Mouse (Mus musculus): ENCODE results near the gene Pik3r1. TPM values are rescaled to one million over a fixed set of nuclear protein-coding genes. Genes with fewer than 3 reads are reported as not detected.

Gene Pik3r1
- polyA plus RNA-seq, 1 experiment from 2014 or later: 18.0 TPM

- WGBS (ENCODE audit: insufficient replicate concordance): 35% methylated on average over 17 of the region's 17 CpGs
- peak overlapping the region; percentile 79 for H3K4me3 ChIP-seq (replicated peaks)
- H3K36me3 ChIP-seq: peaks cover 26% of the 10 kb centered on the region
- no peaks in the 10 kb centered on the region for H3K27me3 ChIP-seq
- ATAC-seq (ENCODE audit: low read depth) (peak; percentile 75), DNase-seq (peak; percentile 70)
- peak overlapping the region; percentile 95 for H3K4me2 ChIP-seq
- peak overlapping the region; percentile 92 for H3K27ac ChIP-seq
- peak overlapping the region; percentile 89 for H3K9ac ChIP-seq
- peaks cover 60% of the 10 kb centered on the region for H3K4me1 ChIP-seq (replicated peaks)
- no peaks in the 10 kb centered on the region for H3K9me3 ChIP-seq (replicated peaks)
Measured at GRCm38 (mm10) chr13:101692239-101692784, 75.7 kb downstream of the Pik3r1 start.

GRCm38 (mm10) chr13:101691669-101692068 is 76.3 kb downstream of the Pik3r1 start:
- DNase-seq (no peak), ATAC-seq (ENCODE audit: low read depth) (no peak)
- H3K27ac ChIP-seq: peak overlapping the region; percentile 92
- H3K4me2 ChIP-seq: peak overlapping the region; percentile 95
- H3K4me3 ChIP-seq (replicated peaks): peak overlapping the region; percentile 79
- no peaks in the 10 kb centered on the region for H3K9me3 ChIP-seq (replicated peaks)
- WGBS (ENCODE audit: insufficient replicate concordance): 67% methylated on average over 6 of the region's 6 CpGs
- no peaks in the 10 kb centered on the region for H3K27me3 ChIP-seq
- peak overlapping the region; percentile 89 for H3K9ac ChIP-seq
- H3K4me1 ChIP-seq (replicated peaks): peaks cover 57% of the 10 kb centered on the region
- H3K36me3 ChIP-seq: peaks cover 33% of the 10 kb centered on the region

GRCm38 (mm10) chr13:101690911-101691655 is 76.9 kb downstream of the Pik3r1 start:
- DNase-seq (no peak), ATAC-seq (ENCODE audit: low read depth) (no peak)
- H3K4me2 ChIP-seq: peak overlapping the region; percentile 95
- H3K4me3 ChIP-seq (replicated peaks): peak overlapping the region; percentile 79
- H3K36me3 ChIP-seq: peaks cover 38% of the 10 kb centered on the region
- peaks cover 51% of the 10 kb centered on the region for H3K4me1 ChIP-seq (replicated peaks)
- no peaks in the 10 kb centered on the region for H3K9me3 ChIP-seq (replicated peaks)
- H3K27me3 ChIP-seq: no peaks in the 10 kb centered on the region
- peak overlapping the region; percentile 92 for H3K27ac ChIP-seq
- WGBS (ENCODE audit: insufficient replicate concordance): 64% methylated on average over 10 of the region's 10 CpGs
- H3K9ac ChIP-seq: peak overlapping the region; percentile 89

GRCm38 (mm10) chr13:101690167-101690566 is 77.8 kb downstream of the Pik3r1 start:
- DNase-seq: no peak
- whole genome bisulfite sequencing (ENCODE audit: insufficient replicate concordance): 83% methylated on average over 6 of the region's 6 CpGs

GRCm38 (mm10) chr13:101686256-101686655 is 81.8 kb downstream of the Pik3r1 start:
- no peaks in the 10 kb centered on the region for H3K9me3 ChIP-seq (replicated peaks)
- 94% methylated on average over 13 of the region's 13 CpGs for WGBS (ENCODE audit: insufficient replicate concordance)
- H3K4me2 ChIP-seq: no peak overlapping the region
- H3K9ac ChIP-seq: no peak overlapping the region
- H3K4me3 ChIP-seq (replicated peaks): no peak overlapping the region
- peaks cover 13% of the 10 kb centered on the region for H3K4me1 ChIP-seq (replicated peaks)
- no peaks in the 10 kb centered on the region for H3K27me3 ChIP-seq
- peaks cover 83% of the 10 kb centered on the region for H3K36me3 ChIP-seq
- no peak for DNase-seq
- ATAC-seq (ENCODE audit: low read depth): no peak
- no peak overlapping the region for H3K27ac ChIP-seq

More at GRCm38 (mm10) chr13:101690167-101690566, 77.8 kb downstream of the Pik3r1 start:
- no peaks in the 10 kb centered on the region for H3K27me3 ChIP-seq
- ATAC-seq (ENCODE audit: low read depth): no peak
- H3K9ac ChIP-seq: peak overlapping the region; percentile 89
- H3K4me2 ChIP-seq: peak overlapping the region; percentile 95
- H3K36me3 ChIP-seq: peaks cover 48% of the 10 kb centered on the region
- no peaks in the 10 kb centered on the region for H3K9me3 ChIP-seq (replicated peaks)
- H3K27ac ChIP-seq: peak overlapping the region; percentile 54
- H3K4me3 ChIP-seq (replicated peaks): peak overlapping the region; percentile 79
- H3K4me1 ChIP-seq (replicated peaks): peaks cover 44% of the 10 kb centered on the region

- Histone ChIP-seq H3K9ac (no peak overlapping the region), H3K27me3 (no peaks in the 10 kb centered on the region), H3K36me3 (peaks cover 81% of the 10 kb centered on the region), H3K4me1 (replicated peaks) (peaks cover 5% of the 10 kb centered on the region), H3K4me3 (replicated peaks) (no peak overlapping the region), H3K9me3 (replicated peaks) (no peaks in the 10 kb centered on the region), H3K27ac (no peak overlapping the region), H3K4me2 (no peak overlapping the region)
- DNase-seq (no peak), ATAC-seq (ENCODE audit: low read depth) (no peak)
- 88% methylated on average over 14 of the region's 14 CpGs for WGBS (ENCODE audit: insufficient replicate concordance)
Measured at GRCm38 (mm10) chr13:101684706-101685105, 83.3 kb downstream of the Pik3r1 start.

GRCm38 (mm10) chr13:101682378-101682777 is 85.6 kb downstream of the Pik3r1 start:
- DNase-seq (no peak), ATAC-seq (ENCODE audit: low read depth) (no peak)
- H3K27me3 ChIP-seq: no peaks in the 10 kb centered on the region
- H3K36me3 ChIP-seq: peaks cover 61% of the 10 kb centered on the region
- 49% methylated on average over 4 of the region's 4 CpGs for WGBS (ENCODE audit: insufficient replicate concordance)
- H3K9ac ChIP-seq: no peak overlapping the region
- H3K9me3 ChIP-seq (replicated peaks): no peaks in the 10 kb centered on the region
- no peak overlapping the region for H3K27ac ChIP-seq
- peaks cover 23% of the 10 kb centered on the region for H3K4me1 ChIP-seq (replicated peaks)
- H3K4me2 ChIP-seq: no peak overlapping the region
- no peak overlapping the region for H3K4me3 ChIP-seq (replicated peaks)

GRCm38 (mm10) chr13:101680083-101680482 is 87.9 kb downstream of the Pik3r1 start:
- ATAC-seq (ENCODE audit: low read depth): no peak
- H3K36me3 ChIP-seq: peaks cover 38% of the 10 kb centered on the region
- 0 out of 2 replicates have a peak overlapping the region, but pooled peaks have one; percentile 40 for H3K27ac ChIP-seq
- no peak overlapping the region for H3K4me3 ChIP-seq (replicated peaks)
- no peaks in the 10 kb centered on the region for H3K9me3 ChIP-seq (replicated peaks)
- no peak overlapping the region for H3K4me2 ChIP-seq
- DNase-seq: no peak
- H3K9ac ChIP-seq: no peak overlapping the region
- no peaks in the 10 kb centered on the region for H3K27me3 ChIP-seq
- 68% methylated on average over 1 of the region's 1 CpGs for WGBS (ENCODE audit: insufficient replicate concordance)
- H3K4me1 ChIP-seq (replicated peaks): peaks cover 23% of the 10 kb centered on the region

GRCm38 (mm10) chr13:101678984-101679383 is 89.0 kb downstream of the Pik3r1 start:
- Histone ChIP-seq H3K9me3 (replicated peaks) (no peaks in the 10 kb centered on the region), H3K27me3 (no peaks in the 10 kb centered on the region), H3K36me3 (peaks cover 27% of the 10 kb centered on the region), H3K4me3 (replicated peaks) (no peak overlapping the region), H3K27ac (peak overlapping the region; percentile 40; the same call in 1 of the 2 replicates), H3K4me1 (replicated peaks) (peaks cover 23% of the 10 kb centered on the region), H3K9ac (no peak overlapping the region), H3K4me2 (no peak overlapping the region)
- ATAC-seq (ENCODE audit: low read depth): peak; percentile 81
- WGBS (ENCODE audit: insufficient replicate concordance): 16% methylated on average over 1 of the region's 1 CpGs
- no peak for DNase-seq

- H3K4me3 ChIP-seq (replicated peaks): no peak overlapping the region
- H3K9me3 ChIP-seq (replicated peaks): no peaks in the 10 kb centered on the region
- peaks cover 20% of the 10 kb centered on the region for H3K36me3 ChIP-seq
- H3K27me3 ChIP-seq: no peaks in the 10 kb centered on the region
- H3K27ac ChIP-seq: peak overlapping the region; percentile 18; the same call in 1 of the 2 replicates
- DNase-seq: no peak
- no peak for ATAC-seq (ENCODE audit: low read depth)
- no peak overlapping the region for H3K4me2 ChIP-seq
- no peak overlapping the region for H3K9ac ChIP-seq
- WGBS (ENCODE audit: insufficient replicate concordance): 71% methylated on average over 4 of the region's 4 CpGs
- peaks cover 23% of the 10 kb centered on the region for H3K4me1 ChIP-seq (replicated peaks)
Measured at GRCm38 (mm10) chr13:101678036-101678435, 90.0 kb downstream of the Pik3r1 start.

- peaks cover 10% of the 10 kb centered on the region for H3K4me1 ChIP-seq (replicated peaks)
- H3K4me2 ChIP-seq: no peak overlapping the region
- no peak overlapping the region for H3K27ac ChIP-seq
- H3K9me3 ChIP-seq (replicated peaks): no peaks in the 10 kb centered on the region
- H3K27me3 ChIP-seq: no peaks in the 10 kb centered on the region
- H3K9ac ChIP-seq: no peak overlapping the region
- H3K36me3 ChIP-seq: no peaks in the 10 kb centered on the region
- DNase-seq (no peak), ATAC-seq (ENCODE audit: low read depth) (no peak)
- H3K4me3 ChIP-seq (replicated peaks): no peak overlapping the region
- WGBS (ENCODE audit: insufficient replicate concordance): 47% methylated on average over 3 of the region's 3 CpGs
Measured at GRCm38 (mm10) chr13:101673876-101674275, 94.1 kb downstream of the Pik3r1 start.

Measured in liver, embryonic 13.5 days (tissue).